Mouse (Mus musculus) MEL (cell line): Measurements from ENCODE around the gene Cdkl2. TPM values are rescaled to one million over a fixed set of nuclear protein-coding genes. Genes with fewer than 3 reads are reported as not detected.
A peak's percentile ranks its signal among the peaks of the same experiment; 100 is the strongest.

Source experiments
- DNase-seq: peaks from one replicate; pipeline ENCODE4 v3.0.0; 2011; ENCODE audit warnings: low read depth, low spot score
- H3K27ac ChIP-seq: 2 replicates; pipeline ENCODE4 v1.5.1; 2012; ENCODE audit warnings: low read depth, mild to moderate bottlenecking, control low read depth, low read length, moderate library complexity; ENCODE audit not compliant: control insufficient read depth
- H3K27me3 ChIP-seq, 2 experiments: fragments of 150-350 bp in 1 of 2; sonication (generic) in 1 of 2; 2 replicates each; pipeline ENCODE4 v1.6.1; 2012; ENCODE audit warnings: low read length in 2 of 2, mild to moderate bottlenecking in 2 of 2, improper control_type of control experiment in 1 of 2, moderate library complexity in 1 of 2; ENCODE audit not compliant: insufficient read depth in 2 of 2, control insufficient read depth in 1 of 2
- H3K36me3 ChIP-seq, 2 experiments: 2 replicates each; pipeline ENCODE4 v1.6.1; 2012 to 2014; ENCODE audit warnings: low read length in 2 of 2, improper control_type of control experiment in 1 of 2, inconsistent platforms in 1 of 2, mild to moderate bottlenecking in 1 of 2; ENCODE audit not compliant: insufficient read depth in 2 of 2, control insufficient read depth in 1 of 2
- H3K4me1 ChIP-seq, 2 experiments: fragments of 150-350 bp in 1 of 2; sonication (generic) in 1 of 2; 2 replicates each; pipeline ENCODE4 v1.6.1; 2012; ENCODE audit warnings: low read length in 2 of 2, improper control_type of control experiment in 1 of 2, mild to moderate bottlenecking in 1 of 2; ENCODE audit not compliant: insufficient read depth in 2 of 2, control insufficient read depth in 1 of 2
- H3K4me3 ChIP-seq, 2 experiments: fragments of 150-350 bp in 1 of 2; sonication (generic) in 1 of 2; 2 replicates each; pipeline ENCODE4 v1.5.1; 2012; ENCODE audit warnings: low read depth in 2 of 2, low read length in 2 of 2, mild to moderate bottlenecking in 2 of 2, moderate library complexity in 2 of 2, control low read depth in 1 of 2, improper control_type of control experiment in 1 of 2; ENCODE audit not compliant: control insufficient read depth in 1 of 2, insufficient read depth in 1 of 2
- H3K79me2 ChIP-seq: 2 replicates; pipeline ENCODE4 v1.6.1; 2012; ENCODE audit warnings: mild to moderate bottlenecking, low read length, moderate library complexity; ENCODE audit not compliant: control insufficient read depth, poor library complexity, insufficient read depth
- H3K9ac ChIP-seq: 2 replicates; pipeline ENCODE4 v1.6.1; 2012; ENCODE audit warnings: low read depth, mild to moderate bottlenecking, control low read depth, low read length, moderate library complexity; ENCODE audit not compliant: control insufficient read depth, poor library complexity, severe bottlenecking
- H3K9me3 ChIP-seq: fragments of 150-350 bp; sonication (generic); replicated peaks from 2 replicates; pipeline ENCODE4 v1.6.1; 2012; ENCODE audit warnings: mild to moderate bottlenecking, low read length, improper control_type of control experiment, moderate library complexity; ENCODE audit not compliant: insufficient read depth
- BHLHE40 ChIP-seq: IDR thresholded peaks from 2 replicates; pipeline ENCODE4 v1.6.1; 2012; ENCODE audit warnings: low read depth, mild to moderate bottlenecking, inconsistent platforms, low read length, improper control_type of control experiment, borderline replicate concordance
- CTCF ChIP-seq, 3 experiments: IDR thresholded peaks in 2 of 3; conservative IDR thresholded peaks in 1 of 3; 2 replicates each; pipeline ENCODE4 v1.5.1; 2011 to 2012; ENCODE audit warnings: low read length in 3 of 3, low read depth in 2 of 3, mild to moderate bottlenecking in 2 of 3, improper control_type of control experiment in 1 of 3, inconsistent platforms in 1 of 3, mixed read lengths in 1 of 3, moderate library complexity in 1 of 3; ENCODE audit not compliant: control insufficient read depth in 1 of 3, insufficient read depth in 1 of 3, poor library complexity in 1 of 3, severe bottlenecking in 1 of 3
- E2F4 ChIP-seq: IDR thresholded peaks from 2 replicates; pipeline ENCODE4 v1.6.1; 2011; ENCODE audit warnings: low read depth, low read length, improper control_type of control experiment, borderline replicate concordance
- EP300 ChIP-seq, 2 experiments: IDR thresholded peaks; 2 replicates each; pipeline ENCODE4 v1.6.1; 2011; ENCODE audit warnings: improper control_type of control experiment in 2 of 2, low read length in 2 of 2, low read depth in 1 of 2, mild to moderate bottlenecking in 1 of 2
- ETS1 ChIP-seq: IDR thresholded peaks from 2 replicates; pipeline ENCODE4 v1.6.1; 2012; ENCODE audit warnings: low read depth, mild to moderate bottlenecking, inconsistent platforms, low read length, improper control_type of control experiment, moderate library complexity
- GATA1 ChIP-seq: IDR thresholded peaks from 2 replicates; pipeline ENCODE4 v1.6.1; 2011; ENCODE audit warnings: low read depth, low read length, improper control_type of control experiment
- JUND ChIP-seq: IDR thresholded peaks from 2 replicates; pipeline ENCODE4 v1.6.1; 2011; ENCODE audit warnings: low read depth, mild to moderate bottlenecking, improper control_type of control experiment, low read length
- MAFK ChIP-seq: IDR thresholded peaks from 2 replicates; pipeline ENCODE4 v1.6.1; 2011; ENCODE audit warnings: low read depth, mild to moderate bottlenecking, low read length, improper control_type of control experiment, borderline replicate concordance
- MAX ChIP-seq: IDR thresholded peaks from 2 replicates; pipeline ENCODE4 v1.6.1; 2011; ENCODE audit warnings: low read length, improper control_type of control experiment
- MEF2A ChIP-seq: IDR thresholded peaks from 2 replicates; pipeline ENCODE4 v1.6.1; 2014; ENCODE audit warnings: low read depth, mild to moderate bottlenecking, inconsistent platforms, low read length, improper control_type of control experiment; ENCODE audit not compliant: poor library complexity, insufficient replicate concordance, severe bottlenecking; ENCODE audit errors: extremely low read depth
- MXI1 ChIP-seq: IDR thresholded peaks from 2 replicates; pipeline ENCODE4 v1.6.1; 2011; ENCODE audit warnings: mild to moderate bottlenecking, low read depth, low read length, improper control_type of control experiment
- NELFE ChIP-seq: IDR thresholded peaks from 2 replicates; pipeline ENCODE4 v1.6.1; 2011; ENCODE audit warnings: low read depth, low read length, improper control_type of control experiment
- POLR2A ChIP-seq, 2 experiments: IDR thresholded peaks; 2 replicates each; pipeline ENCODE4 v1.6.1; 2011 to 2012; ENCODE audit warnings: low read length in 2 of 2, mild to moderate bottlenecking in 2 of 2, control low read depth in 1 of 2, improper control_type of control experiment in 1 of 2, low read depth in 1 of 2, moderate library complexity in 1 of 2; ENCODE audit not compliant: control insufficient read depth in 1 of 2, insufficient read depth in 1 of 2, poor library complexity in 1 of 2
- POLR2AphosphoS2 ChIP-seq: IDR thresholded peaks from 2 replicates; pipeline ENCODE4 v1.6.1; 2011; ENCODE audit warnings: low read length, improper control_type of control experiment
- POLR2AphosphoS5 ChIP-seq: IDR thresholded peaks from 2 replicates; pipeline ENCODE4 v1.6.1; 2012; ENCODE audit warnings: low read depth, borderline replicate concordance, mild to moderate bottlenecking, inconsistent platforms, low read length, moderate library complexity, mixed read lengths
- RAD21 ChIP-seq: IDR thresholded peaks from 2 replicates; pipeline ENCODE4 v1.6.1; 2011; ENCODE audit warnings: mild to moderate bottlenecking, low read depth, low read length, improper control_type of control experiment
- RCOR1 ChIP-seq: IDR thresholded peaks from 2 replicates; pipeline ENCODE4 v1.6.1; 2012; ENCODE audit warnings: low read depth, mild to moderate bottlenecking, inconsistent platforms, low read length, improper control_type of control experiment
- SIN3A ChIP-seq: IDR thresholded peaks from 2 replicates; pipeline ENCODE4 v1.6.1; 2012; ENCODE audit warnings: low read length, improper control_type of control experiment, inconsistent platforms
- SMC3 ChIP-seq: IDR thresholded peaks from 2 replicates; pipeline ENCODE4 v1.6.1; 2011; ENCODE audit warnings: low read depth, low read length, improper control_type of control experiment
- TAL1 ChIP-seq: IDR thresholded peaks from 2 replicates; pipeline ENCODE4 v1.6.1; 2012; ENCODE audit warnings: mild to moderate bottlenecking, inconsistent platforms, low read length, moderate library complexity, mixed read lengths
- TBP ChIP-seq: IDR thresholded peaks from 2 replicates; pipeline ENCODE4 v1.8.0; 2011; ENCODE audit warnings: low read depth, low read length, improper control_type of control experiment
- UBTF ChIP-seq: IDR thresholded peaks from 2 replicates; pipeline ENCODE4 v1.6.1; 2012; ENCODE audit warnings: low read depth, mild to moderate bottlenecking, inconsistent platforms, low read length, improper control_type of control experiment, moderate library complexity, borderline replicate concordance; ENCODE audit not compliant: insufficient read depth
- USF2 ChIP-seq, 2 experiments: IDR thresholded peaks; 2 replicates each; pipeline ENCODE4 v1.6.1; 2011 to 2012; ENCODE audit warnings: improper control_type of control experiment in 2 of 2, low read length in 2 of 2, borderline replicate concordance in 1 of 2, inconsistent platforms in 1 of 2, low read depth in 1 of 2, mild to moderate bottlenecking in 1 of 2; ENCODE audit not compliant: insufficient read depth in 1 of 2
- ZC3H11A ChIP-seq: IDR thresholded peaks from 2 replicates; pipeline ENCODE4 v1.6.1; 2012; ENCODE audit warnings: low read depth, mild to moderate bottlenecking, inconsistent platforms, low read length, improper control_type of control experiment
- polyA plus RNA-seq, 2 experiments: library from polyadenylated mRNA; stranded (reverse) in 1 of 2; unstranded in 1 of 2; fragments of >175 nt in 1 of 2; fragments of >200 nt in 1 of 2; gene quantifications; 2 replicates each; pipeline versions ENCODE4 v1.2.1 to v1.2.4; 2012; ENCODE audit warnings: low replicate concordance in 2 of 2, low read depth in 1 of 2; ENCODE audit not compliant: insufficient read length in 2 of 2, insufficient read depth in 1 of 2, missing spikeins in 1 of 2
- total RNA-seq: library from RNA; depleted of rRNA; stranded (reverse); fragments of 300-350 nt; gene quantifications from 2 replicates; pipeline ENCODE4 v1.2.3, GENCODE M21; 2012

Cdkl2 gene
- total and polyA plus RNA-seq, 3 experiments = 0.08 to 0.53 TPM; not detected in 1

GRCm38 (mm10) chr5:92009827-92010226 is 33.9 kb downstream of the Cdkl2 start:
- no peaks in the 10 kb centered on the region for H3K9me3 ChIP-seq
- no peaks in the 10 kb centered on the region for H3K79me2 ChIP-seq
- H3K27me3 ChIP-seq = no peaks in the 10 kb centered on the region; a peak in 1 of 4 replicates
- H3K27ac ChIP-seq = no peak overlapping the region
- no peak for DNase-seq
- H3K4me3 ChIP-seq = no peak overlapping the region
- peaks cover 0 to 3% of the 10 kb centered on the region in 2 experiments; a peak in 1 of 4 replicates for H3K4me1 ChIP-seq
- H3K36me3 ChIP-seq = peaks cover 0 to 6% of the 10 kb centered on the region in 2 experiments; a peak in 2 of 4 replicates
- TF ChIP-seq GATA1 (0 out of 2 replicates have a peak, but pooled peaks have one; percentile 28), BHLHE40 (peak; percentile 87), TAL1 (peak; percentile 47), POLR2A (IDR thresholded peaks at IDR 0.05; ENCODE audit: control insufficient read depth in 1 of 2, insufficient read depth in 1 of 2, low read depth in 1 of 2, low read length in 2 of 2, poor library complexity in 1 of 2) (no peak), POLR2AphosphoS2 (no peak), MAX (peak; percentile 59), UBTF (no peak), MXI1 (no peak)
- no peak overlapping the region for H3K9ac ChIP-seq

GRCm38 (mm10) chr5:92003011-92003410 is 40.7 kb downstream of the Cdkl2 start:
- Histone ChIP-seq H3K27ac (no peak overlapping the region), H3K79me2 (no peaks in the 10 kb centered on the region), H3K4me1 (peaks cover 0 to 10% of the 10 kb centered on the region in 2 experiments; a peak in 2 of 4 replicates), H3K9ac (no peak overlapping the region), H3K27me3 (no peaks in the 10 kb centered on the region; a peak in 1 of 4 replicates), H3K36me3 (peaks cover 0 to 5% of the 10 kb centered on the region in 2 experiments; a peak in 2 of 4 replicates), H3K9me3 (no peaks in the 10 kb centered on the region), H3K4me3 (no peak overlapping the region)
- DNase-seq = peak; percentile 56
- TF ChIP-seq CTCF (IDR thresholded peaks at IDR 0.05 in 2 of 3, conservative IDR thresholded peaks at IDR 0.05 in 1 of 3; ENCODE audit: control insufficient read depth in 1 of 3, insufficient read depth in 1 of 3, low read depth in 2 of 3, low read length in 3 of 3, poor library complexity in 1 of 3, severe bottlenecking in 1 of 3) = peak; percentile 9 to 62 (median 38); a peak in 3 of 6 replicates
- no peak for TF ChIP-seq UBTF
- TF ChIP-seq GATA1 = no peak
- TF ChIP-seq ZC3H11A = peak; percentile 69
- TF ChIP-seq USF2 (IDR thresholded peaks at IDR 0.05; ENCODE audit: borderline replicate concordance in 1 of 2, insufficient read depth in 1 of 2, low read depth in 1 of 2, low read length in 2 of 2) = no peak
- no peak for TF ChIP-seq MAFK
- TF ChIP-seq MXI1 = no peak
- TF ChIP-seq EP300 (IDR thresholded peaks at IDR 0.05; ENCODE audit: low read depth in 1 of 2, low read length in 2 of 2) = no peak
- TF ChIP-seq NELFE = no peak
- no peak for TF ChIP-seq MEF2A
- TF ChIP-seq SIN3A = no peak
- TF ChIP-seq TAL1 = no peak
- peak; percentile 69; the same call in 1 of the 2 replicates for TF ChIP-seq ETS1
- TF ChIP-seq POLR2AphosphoS5 = no peak
- peak; percentile 74 for TF ChIP-seq RAD21
- no peak for TF ChIP-seq RCOR1
- TF ChIP-seq SMC3 = peak; percentile 65
- TF ChIP-seq TBP = no peak
- TF ChIP-seq MAX = no peak
- TF ChIP-seq JUND = no peak
- no peak for TF ChIP-seq E2F4
